Mouse (Mus musculus) adipose tissue, adult 10 weeks (tissue): Measurements from ENCODE around the gene 1700069L16Rik. TPM values are rescaled to one million over a fixed set of nuclear protein-coding genes. Genes with fewer than 3 reads are reported as not detected.

Source experiments
- polyA plus RNA-seq: library from polyadenylated mRNA; stranded (reverse); fragments of 350-450 nt; fragmentation: Illumina TruSeq; extraction: RNeasy Lipid Tissue Mini Kit (QIAGEN cat#74804); gene quantifications from one replicate; pipeline ENCODE4 v1.2.3, GENCODE M21; 2014; ENCODE audit warnings: low read depth, low replicate concordance

Gene 1700069L16Rik
- polyA plus RNA-seq, result not detected

GRCm38 (mm10) chr5:113724446-113724845 is at the start of gene 1700069L16Rik:
1700069L16Rik (minus strand) TSS chr5:113724772.

GRCm38 (mm10) chr5:113772450-113772895 is 47.9 kb upstream of the 1700069L16Rik start, which contains the start of the genes Sart3 and Iscu:
Sart3 (minus strand) TSS chr5:113772510.
Iscu (plus strand) TSS chr5:113772748.

GRCm38 (mm10) chr5:113735345-113736112 is 11.0 kb upstream of the 1700069L16Rik start, which contains the start of gene Ficd:
Ficd (plus strand) TSS chr5:113735803.

GRCm38 (mm10) chr5:113650035-113650865 is 74.3 kb downstream of the 1700069L16Rik start, which contains the start of gene Cmklr1:
Cmklr1 (minus strand) TSS chr5:113650426.

Other genes starting within 250 kb of the 1700069L16Rik start
- 4.0 TPM for gene Wscd2, start 234.4 kb downstream of the 1700069L16Rik start, polyA plus RNA-seq
- 45.6 TPM for gene Cmklr1, start 74.3 kb downstream of the 1700069L16Rik start, polyA plus RNA-seq
- 13.8 TPM for gene Ficd, start 11.0 kb upstream of the 1700069L16Rik start, polyA plus RNA-seq
- 19.0 TPM for gene Sart3, start 47.7 kb upstream of the 1700069L16Rik start, polyA plus RNA-seq
- 145 TPM for gene Iscu, start 48.0 kb upstream of the 1700069L16Rik start, polyA plus RNA-seq
- gene Tmem119, start 75.7 kb upstream of the 1700069L16Rik start, polyA plus RNA-seq, result 17.5 TPM
- 15.1 TPM for gene Selplg, start 107.9 kb upstream of the 1700069L16Rik start, polyA plus RNA-seq
- 31.4 TPM for gene Coro1c, start 184.0 kb upstream of the 1700069L16Rik start, polyA plus RNA-seq